Mouse (Mus musculus): ENCODE measurements around the gene Ppp1r36. TPM values are rescaled to one million over a fixed set of nuclear protein-coding genes. Genes with fewer than 3 reads are reported as not detected.
A peak's percentile ranks its signal among the peaks of the same experiment; 100 is the strongest.

Gene Ppp1r36
- 1.9 and 2.3 TPM in 2 replicates for polyA plus RNA-seq (2014; fragmentation: Nextera tagmentation; extraction: Ambion mirVana)

DNA sequence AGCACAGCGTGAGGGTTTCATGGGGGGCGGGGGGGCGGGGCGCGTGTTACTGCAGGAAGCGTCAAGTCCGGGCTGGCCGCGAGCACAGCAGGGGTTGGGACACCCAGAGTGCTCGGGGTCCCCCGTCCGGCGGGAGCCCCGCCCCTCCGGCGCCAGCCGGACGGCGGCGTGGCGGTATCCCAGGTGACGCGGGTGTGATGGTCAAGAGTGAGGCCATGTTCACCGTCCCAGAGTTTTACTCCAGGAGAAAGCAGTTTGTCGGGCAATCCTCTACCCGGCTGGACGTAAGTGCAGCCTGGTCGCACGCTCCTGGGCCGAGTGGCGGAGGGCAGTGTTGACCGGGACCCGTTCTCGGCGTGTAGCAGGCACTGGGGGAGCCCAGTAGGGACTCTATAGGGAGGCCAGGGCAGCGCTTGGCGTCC is at the start of gene Ppp1r36:
TSS of gene Ppp1r36 (plus strand) at position 106 of the 422 bp plus-strand sequence.
- peaks cover 4% of the 10 kb centered on the region; the same call in 1 of the 2 replicates for H3K27me3 ChIP-seq (ENCODE audit: control insufficient read depth, insufficient read depth, low read length)
- peak within 1 kb of the TSS; percentile 74 for H3K4me2 ChIP-seq (replicated peaks; ENCODE audit: low read depth, low read length)
- no peak within 1 kb of the TSS for H3K27ac ChIP-seq (ENCODE audit: low read depth, low read length)
- 1% methylated on average over 37 of the region's 37 CpGs for WGBS
- peak within 1 kb of the TSS; percentile 34 for H3K4me3 ChIP-seq (ENCODE audit: low read depth, low read length)
- DNase-seq (ENCODE audit: low spot score) (peak; percentile 43), ATAC-seq (ENCODE audit: low FRiP score) (peak; percentile 33; the same call in 1 of the 2 replicates)
- H3K4me1 ChIP-seq (replicated peaks; ENCODE audit: control insufficient read depth, insufficient read depth, low read length) = no peaks in the 10 kb centered on the region; the same call in 1 of the 2 replicates
- no peaks in the 10 kb centered on the region for H3K36me3 ChIP-seq (ENCODE audit: control insufficient read depth, insufficient read depth, low read length)
- 0 out of 2 replicates have a peak within 1 kb of the TSS, but pooled peaks have one; percentile 47 for H3K9ac ChIP-seq (ENCODE audit: low read depth, low read length)
- no peaks in the 10 kb centered on the region for H3K9me3 ChIP-seq (ENCODE audit: control insufficient read depth, low read length)

DNA sequence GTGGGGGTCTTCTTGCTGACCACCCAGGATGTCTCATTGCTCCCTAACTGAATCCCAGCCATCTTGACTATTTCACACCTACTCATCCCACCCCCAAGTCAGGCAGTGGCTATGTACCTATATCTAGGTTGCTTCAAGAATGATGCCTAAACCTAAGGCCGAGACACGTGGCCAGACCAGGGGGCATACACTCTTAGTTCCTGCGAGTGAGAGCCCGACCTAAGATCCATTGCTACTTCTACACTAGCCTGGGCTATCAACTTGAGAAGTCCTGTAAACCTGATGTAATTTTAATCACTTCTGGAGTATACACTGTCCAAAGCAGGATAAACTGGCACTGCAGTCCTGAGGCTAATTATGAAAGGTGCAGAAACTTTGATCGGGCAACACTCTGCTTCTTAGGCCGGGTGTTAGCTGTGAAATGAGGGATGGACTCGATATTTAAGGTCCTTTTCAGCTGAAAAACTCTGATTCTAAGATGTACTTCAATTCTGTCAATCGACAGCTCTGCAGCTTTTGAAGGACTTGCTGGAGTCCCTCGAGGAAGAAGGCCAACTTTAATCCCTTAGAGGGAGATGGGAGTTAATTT is 49.0 kb upstream of the Ppp1r36 start:
- 8% methylated on average over 9 of the region's 9 CpGs for WGBS
- H3K4me1 ChIP-seq (replicated peaks; ENCODE audit: control insufficient read depth, insufficient read depth, low read length) = peaks cover 12% of the 10 kb centered on the region

DNA sequence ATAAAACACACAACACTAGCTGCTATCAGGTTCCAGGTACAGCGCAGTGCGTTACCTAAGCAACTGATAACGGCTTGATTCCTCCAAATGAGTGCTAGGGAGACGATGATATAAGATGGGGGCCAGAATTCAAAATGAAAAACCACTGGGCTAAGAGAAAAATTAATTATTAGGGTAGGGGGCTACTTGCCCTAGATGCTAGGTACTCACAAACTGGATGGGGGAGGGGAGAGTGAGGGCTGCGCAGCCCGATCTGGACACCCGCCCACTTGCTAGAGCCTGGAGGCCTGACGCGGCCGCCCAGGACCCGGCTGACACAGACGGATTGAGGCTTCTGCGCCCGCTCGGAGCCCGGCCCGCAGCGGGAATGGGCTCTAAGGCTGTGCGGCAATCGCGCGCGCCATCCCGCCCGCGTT is 48.5 kb upstream of the Ppp1r36 start:
- H3K36me3 ChIP-seq (ENCODE audit: control insufficient read depth, insufficient read depth, low read length) = no peaks in the 10 kb centered on the region
- under 1% methylated on average over 26 of the region's 26 CpGs for WGBS
- H3K27ac ChIP-seq (ENCODE audit: low read depth, low read length) = peak overlapping the region; percentile 98
- ATAC-seq (ENCODE audit: low FRiP score) = peak; percentile 54; the same call in 1 of the 2 replicates
- peaks cover 12% of the 10 kb centered on the region for H3K4me1 ChIP-seq (replicated peaks; ENCODE audit: control insufficient read depth, insufficient read depth, low read length)
- peak overlapping the region; percentile 89 for H3K4me2 ChIP-seq (replicated peaks; ENCODE audit: low read depth, low read length)
- peak overlapping the region; percentile 97 for H3K9ac ChIP-seq (ENCODE audit: low read depth, low read length)
- no peaks in the 10 kb centered on the region for H3K9me3 ChIP-seq (ENCODE audit: control insufficient read depth, low read length)
- H3K4me3 ChIP-seq (ENCODE audit: low read depth, low read length) = peak overlapping the region; percentile 95
- no peaks in the 10 kb centered on the region for H3K27me3 ChIP-seq (ENCODE audit: control insufficient read depth, insufficient read depth, low read length)
- DNase-seq (ENCODE audit: low spot score) = peak; percentile 75

More for the DNA sequence above, 49.0 kb upstream of the Ppp1r36 start:
- peak overlapping the region; percentile 95 for H3K4me3 ChIP-seq (ENCODE audit: low read depth, low read length)
- DNase-seq (ENCODE audit: low spot score) (peak; percentile 22), ATAC-seq (ENCODE audit: low FRiP score) (no peak)
- no peaks in the 10 kb centered on the region for H3K36me3 ChIP-seq (ENCODE audit: control insufficient read depth, insufficient read depth, low read length)
- peak overlapping the region; percentile 97 for H3K9ac ChIP-seq (ENCODE audit: low read depth, low read length)
- H3K9me3 ChIP-seq (ENCODE audit: control insufficient read depth, low read length) = no peaks in the 10 kb centered on the region
- no peak overlapping the region for H3K27ac ChIP-seq (ENCODE audit: low read depth, low read length)
- H3K4me2 ChIP-seq (replicated peaks; ENCODE audit: low read depth, low read length) = peak overlapping the region; percentile 89
- no peaks in the 10 kb centered on the region for H3K27me3 ChIP-seq (ENCODE audit: control insufficient read depth, insufficient read depth, low read length)

DNA sequence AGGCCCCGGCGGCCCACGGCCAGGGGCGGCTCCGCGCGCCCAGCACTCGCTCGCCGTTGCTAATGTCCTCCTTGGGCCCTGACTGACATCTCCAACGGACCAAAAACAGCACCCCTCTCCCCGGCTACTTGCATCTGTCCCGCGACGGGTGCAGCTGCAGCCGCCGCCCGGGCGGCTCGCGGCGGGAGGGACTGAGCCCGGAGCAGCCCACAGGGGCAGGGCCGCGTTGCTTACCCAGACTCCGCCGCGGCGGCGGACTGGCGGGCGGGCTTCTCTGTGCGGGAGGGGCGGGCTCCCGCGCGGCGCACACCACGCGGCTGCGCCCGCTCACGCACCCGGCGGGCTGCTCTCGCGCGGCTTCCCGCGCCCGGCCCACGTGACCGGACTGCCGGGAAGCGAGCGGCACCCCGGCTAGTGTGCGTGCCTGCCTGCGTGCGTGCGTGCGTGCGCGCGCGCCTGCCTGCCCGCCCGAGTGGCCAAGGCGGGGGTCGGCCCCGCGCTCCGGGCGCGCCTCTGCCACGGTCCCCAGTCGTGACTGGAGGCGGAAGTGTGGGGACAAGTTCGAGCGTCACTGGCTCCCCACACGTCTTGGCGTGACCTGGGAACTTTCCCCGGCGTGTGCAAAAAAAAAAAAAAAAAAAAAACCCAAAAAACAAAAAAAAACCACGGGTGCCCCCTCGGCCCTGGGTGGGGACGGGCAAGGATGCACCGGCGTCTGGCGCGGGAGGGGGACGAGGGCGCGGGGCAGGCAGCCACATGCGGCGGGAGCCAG is 47.9 kb upstream of the Ppp1r36 start, which contains the start of gene Zbtb25:
TSS of gene Zbtb25 (minus strand) at position 397 of the 772 bp plus-strand sequence.
- peaks cover 12% of the 10 kb centered on the region for H3K4me1 ChIP-seq (replicated peaks; ENCODE audit: control insufficient read depth, insufficient read depth, low read length)
- no peaks in the 10 kb centered on the region for H3K9me3 ChIP-seq (ENCODE audit: control insufficient read depth, low read length)
- H3K4me3 ChIP-seq (ENCODE audit: low read depth, low read length) = peak within 1 kb of the TSS; percentile 95
- H3K27me3 ChIP-seq (ENCODE audit: control insufficient read depth, insufficient read depth, low read length) = no peaks in the 10 kb centered on the region
- WGBS = under 1% methylated on average over 52 of the region's 96 CpGs
- DNase-seq (ENCODE audit: low spot score) = peak; percentile 92
- peak within 1 kb of the TSS; percentile 89 for H3K4me2 ChIP-seq (replicated peaks; ENCODE audit: low read depth, low read length)
- peak within 1 kb of the TSS; percentile 98 for H3K27ac ChIP-seq (ENCODE audit: low read depth, low read length)
- peak; percentile 75 for ATAC-seq (ENCODE audit: low FRiP score)
- no peaks in the 10 kb centered on the region for H3K36me3 ChIP-seq (ENCODE audit: control insufficient read depth, insufficient read depth, low read length)
- H3K9ac ChIP-seq (ENCODE audit: low read depth, low read length) = peak within 1 kb of the TSS; percentile 97

DNA sequence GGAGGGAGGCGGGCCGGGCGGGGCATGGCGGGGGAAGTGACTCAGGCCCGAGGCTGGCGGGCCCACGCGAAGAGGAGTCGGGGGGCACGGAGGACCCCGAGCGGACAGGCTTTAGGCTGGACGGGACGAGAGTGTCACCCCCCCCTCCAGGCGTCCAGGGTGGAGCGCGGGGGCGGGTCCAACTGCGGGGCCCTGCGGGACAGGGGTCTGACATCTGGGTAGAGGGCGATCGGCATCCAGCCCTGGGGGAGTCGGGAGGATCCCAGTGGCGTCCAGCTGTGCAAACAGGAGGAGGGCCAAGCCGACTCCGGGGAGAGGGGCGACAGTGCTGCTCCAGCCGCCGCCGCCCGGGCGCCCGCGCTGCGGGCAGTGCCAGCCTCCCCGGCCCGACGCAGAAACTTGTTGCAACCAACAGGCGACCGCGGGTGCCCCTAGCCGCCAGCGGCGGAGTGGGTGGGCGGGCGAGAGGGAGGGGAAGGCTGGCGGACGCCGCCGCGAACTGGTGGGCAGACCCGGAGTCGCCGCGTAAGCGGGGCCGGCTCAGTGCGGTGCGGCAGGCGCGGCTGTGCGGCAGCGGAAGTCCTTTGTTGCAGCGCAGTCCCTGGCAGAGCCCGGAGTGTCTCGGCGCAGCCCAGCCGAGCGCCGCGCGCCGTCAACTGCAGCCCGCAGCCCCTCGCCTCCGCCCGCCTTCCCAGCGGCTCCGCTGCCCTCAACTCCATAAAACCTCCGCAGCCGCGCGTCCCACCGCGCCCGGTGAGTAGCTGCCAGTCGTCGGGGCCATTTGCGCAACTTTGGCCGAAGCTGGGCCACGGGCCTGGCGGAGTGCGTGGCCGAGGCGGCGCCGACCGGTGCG is 47.1 kb upstream of the Ppp1r36 start, which contains the start of gene Zbtb1:
TSS of gene Zbtb1 (plus strand) at position 289 of the 853 bp plus-strand sequence.
- Histone ChIP-seq H3K9ac (ENCODE audit: low read depth, low read length) (peak within 1 kb of the TSS; percentile 97), H3K27ac (ENCODE audit: low read depth, low read length) (peak within 1 kb of the TSS; percentile 98), H3K4me2 (replicated peaks; ENCODE audit: low read depth, low read length) (peak within 1 kb of the TSS; percentile 89), H3K36me3 (ENCODE audit: control insufficient read depth, insufficient read depth, low read length) (no peaks in the 10 kb centered on the region), H3K27me3 (ENCODE audit: control insufficient read depth, insufficient read depth, low read length) (no peaks in the 10 kb centered on the region), H3K4me1 (replicated peaks; ENCODE audit: control insufficient read depth, insufficient read depth, low read length) (peaks cover 12% of the 10 kb centered on the region), H3K4me3 (ENCODE audit: low read depth, low read length) (peak within 1 kb of the TSS; percentile 95), H3K9me3 (ENCODE audit: control insufficient read depth, low read length) (no peaks in the 10 kb centered on the region)
- peak; percentile 67 for ATAC-seq (ENCODE audit: low FRiP score)
- WGBS = under 1% methylated on average over 82 of the region's 99 CpGs
- peak; percentile 85 for DNase-seq (ENCODE audit: low spot score)

DNA sequence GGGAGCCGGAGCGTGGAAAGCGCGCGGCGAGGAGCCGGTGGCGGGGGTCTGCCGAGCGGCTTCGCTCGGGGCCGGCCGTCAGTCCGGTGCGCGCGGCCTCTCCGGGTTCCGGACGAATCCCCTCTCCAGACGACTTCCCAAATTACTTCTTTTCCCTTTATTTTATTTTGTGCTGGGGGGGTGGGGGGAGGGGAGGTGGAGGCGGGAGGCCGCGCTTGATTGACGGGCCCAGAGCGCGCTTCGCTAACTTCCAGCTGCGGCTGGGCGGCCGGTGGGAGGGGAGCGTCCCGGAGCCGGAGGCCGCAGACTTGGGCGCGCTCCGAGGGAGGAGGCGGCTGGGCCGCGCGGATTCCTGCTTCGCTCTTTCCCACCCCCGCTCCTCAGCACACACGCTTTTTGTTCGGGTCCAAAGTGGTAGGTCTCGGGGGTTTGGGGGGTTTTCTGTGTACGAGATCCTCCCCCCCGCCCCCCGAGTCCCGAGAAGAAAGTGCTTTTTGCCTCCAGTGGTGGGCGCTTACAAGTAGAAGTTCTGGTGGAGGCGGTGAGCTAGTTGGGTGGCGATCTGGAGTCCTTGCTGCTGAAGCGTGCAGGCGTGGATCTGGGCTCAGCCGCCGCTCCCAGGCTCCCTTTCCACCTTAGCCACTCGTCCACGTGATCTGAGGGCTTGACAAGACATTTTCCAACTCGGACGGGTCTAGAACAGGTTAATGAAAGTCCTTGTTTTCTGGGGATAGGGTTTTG is 46.3 kb upstream of the Ppp1r36 start:
- H3K4me1 ChIP-seq (replicated peaks; ENCODE audit: control insufficient read depth, insufficient read depth, low read length) = peaks cover 12% of the 10 kb centered on the region
- WGBS = 0% methylated on average over 55 of the region's 63 CpGs

DNA sequence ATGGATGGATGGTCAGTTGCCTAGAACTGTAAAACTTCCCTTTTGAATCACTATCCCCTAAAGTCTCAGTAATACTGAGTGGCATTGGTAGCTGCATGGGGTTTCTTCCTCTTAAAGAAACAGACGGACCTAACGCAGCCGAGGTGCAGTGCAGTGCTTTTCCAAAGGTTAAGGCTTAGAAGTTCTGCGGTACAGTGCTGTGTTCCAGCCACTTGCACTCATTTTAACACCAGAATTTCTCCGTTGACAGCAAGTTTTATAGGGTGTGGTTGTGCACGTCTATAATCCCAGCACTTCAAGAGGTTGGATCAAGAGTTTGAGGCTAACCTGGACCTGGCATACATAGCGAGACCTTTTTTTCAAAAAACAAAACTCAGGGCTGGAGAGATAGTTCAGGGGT is 45.3 kb upstream of the Ppp1r36 start:
- no peak for ATAC-seq (ENCODE audit: low FRiP score)
- H3K9ac ChIP-seq (ENCODE audit: low read depth, low read length) = no peak overlapping the region; the same call in 1 of the 2 replicates
- 48% methylated on average over 7 of the region's 7 CpGs for WGBS

More for the DNA sequence above, 46.3 kb upstream of the Ppp1r36 start:
- H3K9ac ChIP-seq (ENCODE audit: low read depth, low read length) = peak overlapping the region; percentile 97
- no peaks in the 10 kb centered on the region for H3K36me3 ChIP-seq (ENCODE audit: control insufficient read depth, insufficient read depth, low read length)
- H3K27me3 ChIP-seq (ENCODE audit: control insufficient read depth, insufficient read depth, low read length) = no peaks in the 10 kb centered on the region
- DNase-seq (ENCODE audit: low spot score) = peak; percentile 81
- peak overlapping the region; percentile 95 for H3K4me3 ChIP-seq (ENCODE audit: low read depth, low read length)
- H3K4me2 ChIP-seq (replicated peaks; ENCODE audit: low read depth, low read length) = peak overlapping the region; percentile 89
- peak overlapping the region; percentile 98 for H3K27ac ChIP-seq (ENCODE audit: low read depth, low read length)
- ATAC-seq (ENCODE audit: low FRiP score) = peak; percentile 40
- no peaks in the 10 kb centered on the region for H3K9me3 ChIP-seq (ENCODE audit: control insufficient read depth, low read length)

More for the DNA sequence above, 45.3 kb upstream of the Ppp1r36 start:
- no peaks in the 10 kb centered on the region for H3K9me3 ChIP-seq (ENCODE audit: control insufficient read depth, low read length)
- DNase-seq (ENCODE audit: low spot score) = no peak
- no peak overlapping the region for H3K27ac ChIP-seq (ENCODE audit: low read depth, low read length)
- peak overlapping the region; percentile 89 for H3K4me2 ChIP-seq (replicated peaks; ENCODE audit: low read depth, low read length)
- H3K4me3 ChIP-seq (ENCODE audit: low read depth, low read length) = peak overlapping the region; percentile 95
- H3K27me3 ChIP-seq (ENCODE audit: control insufficient read depth, insufficient read depth, low read length) = no peaks in the 10 kb centered on the region
- peaks cover 12% of the 10 kb centered on the region for H3K4me1 ChIP-seq (replicated peaks; ENCODE audit: control insufficient read depth, insufficient read depth, low read length)
- no peaks in the 10 kb centered on the region for H3K36me3 ChIP-seq (ENCODE audit: control insufficient read depth, insufficient read depth, low read length)
